Mouse (Mus musculus) kidney, adult 18-20 months (tissue): ENCODE data around the gene Ggt1.

Experiments
- DNase-seq: peaks from one replicate; pipeline ENCODE4 v3.0.0; 2021

Gene Ggt1

DNA sequence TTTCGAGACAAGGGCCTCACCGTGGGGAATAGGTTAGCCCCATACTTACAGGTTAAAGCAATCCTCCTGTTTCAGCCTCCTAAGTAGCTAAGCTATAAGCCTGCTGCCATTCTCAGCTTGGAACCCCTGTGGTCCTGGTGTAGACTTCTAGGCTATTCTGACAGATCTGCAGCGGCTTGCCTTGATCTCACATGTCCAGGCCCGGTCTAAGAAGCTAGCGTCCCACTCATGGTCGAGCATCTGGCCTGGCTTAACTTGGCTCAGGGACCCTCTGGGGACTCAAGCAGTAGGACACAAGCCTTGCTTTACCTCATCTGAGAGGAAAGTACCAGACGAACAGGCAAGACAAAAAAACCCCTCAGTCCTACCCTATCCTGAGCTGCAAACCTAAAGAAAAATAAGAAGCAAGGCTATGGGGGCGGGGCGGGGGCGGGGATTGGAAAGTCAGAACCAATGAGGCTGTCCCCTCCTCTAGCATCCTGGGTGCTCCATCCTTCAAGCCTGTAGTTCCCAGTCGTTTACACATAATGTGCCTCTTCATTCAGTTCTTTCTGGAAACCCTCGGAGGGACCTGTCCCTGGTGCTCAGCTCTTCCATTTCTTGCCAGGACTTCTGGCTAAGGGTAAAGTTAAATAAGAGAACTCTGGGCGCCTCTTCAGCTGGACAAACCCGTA lies 73.8 kb downstream of the Ggt1 start:
- DNase-seq = no peak

DNA sequence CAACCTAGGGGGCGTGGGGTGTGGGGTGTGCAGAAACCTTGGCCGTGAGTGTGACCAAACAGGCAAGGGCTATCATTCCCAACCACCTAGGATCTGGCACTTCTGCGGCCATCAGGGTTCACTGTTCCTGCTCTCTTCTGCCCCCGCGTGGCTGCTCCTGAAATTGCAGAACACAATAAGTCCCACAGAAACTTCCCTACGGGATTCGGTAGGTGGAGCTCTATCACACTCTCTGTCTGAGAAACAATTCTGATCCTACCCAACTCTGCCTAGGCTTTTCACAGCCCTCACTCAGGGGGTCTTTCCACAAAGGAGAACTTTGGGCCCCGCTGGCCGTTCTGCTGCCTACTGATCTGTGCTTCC lies 74.3 kb downstream of the Ggt1 start:
- DNase-seq = peak; percentile 91
